Mouse (Mus musculus): ENCODE measurements around the gene Tiam1.

Gene Tiam1

DNA sequence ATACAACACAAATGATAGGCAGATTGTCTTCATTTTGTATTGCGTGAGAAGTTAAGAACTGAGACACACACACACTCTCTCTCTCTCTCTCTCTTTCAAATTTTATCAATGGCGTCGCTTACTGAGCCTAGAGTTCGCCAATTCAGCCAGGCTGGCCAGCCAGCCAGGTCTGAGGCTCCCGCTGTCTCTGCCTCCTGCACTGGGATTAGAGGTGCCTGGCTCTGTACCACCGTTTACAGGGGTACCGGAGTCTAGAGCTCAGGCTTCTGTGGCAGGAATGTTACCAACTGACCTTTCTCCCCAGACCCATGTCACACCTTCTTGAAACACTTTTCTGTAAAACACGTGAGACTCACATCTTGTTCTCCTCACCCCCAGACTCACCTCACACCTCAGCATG lies 298.1 kb downstream of the Tiam1 start:
- no peak for DNase-seq (ENCODE audit: low read depth, low spot score)

GRCm38 (mm10) chr16:89844580-89844979 lies 299.0 kb downstream of the Tiam1 start:
- DNase-seq (ENCODE audit: low read depth, low spot score), result peak; percentile 64

DNA sequence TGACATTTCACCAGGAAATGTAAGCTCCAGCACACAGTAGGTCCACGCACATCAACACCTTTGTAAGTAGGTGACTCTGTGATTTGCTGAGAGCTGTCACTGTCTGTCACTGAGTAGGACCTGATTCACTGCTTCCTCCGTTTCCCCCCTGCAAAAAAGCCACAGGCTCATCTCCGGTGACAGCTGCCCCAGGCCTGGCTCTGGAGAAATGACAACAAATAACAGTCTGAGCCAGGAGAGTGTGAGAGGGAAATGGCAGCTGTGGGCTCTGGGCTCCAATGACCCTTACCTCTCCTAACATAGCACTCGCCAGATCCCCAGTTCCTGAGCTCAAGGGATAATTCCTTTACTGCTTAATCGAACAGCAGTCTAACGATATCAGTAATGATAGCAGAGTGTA lies 301.7 kb downstream of the Tiam1 start:
- DNase-seq (ENCODE audit: low read depth, low spot score), result no peak

DNA sequence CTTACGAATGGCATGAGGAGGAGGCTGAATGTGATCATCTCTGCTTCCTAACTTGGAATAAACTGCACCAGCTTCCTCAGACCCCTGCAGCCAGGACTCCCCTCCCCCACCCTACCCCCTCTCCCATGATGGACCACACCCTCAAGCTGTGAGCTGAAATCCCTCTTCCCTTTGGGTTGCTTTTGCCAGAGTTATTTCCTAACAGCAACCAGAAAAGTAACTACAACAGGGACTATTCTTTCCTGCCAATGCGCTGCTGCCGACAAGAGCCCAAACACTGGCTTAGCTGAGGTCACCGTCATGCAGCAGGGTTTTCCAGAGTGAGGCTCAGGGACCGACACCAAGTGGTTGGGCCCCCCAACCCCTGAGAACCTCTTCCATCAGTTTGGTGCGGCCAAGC lies 303.2 kb downstream of the Tiam1 start:
- DNase-seq (ENCODE audit: low read depth, low spot score), result no peak

- DNase-seq (ENCODE audit: low read depth, low spot score), result no peak
Observed at GRCm38 (mm10) chr16:89839829-89840228, 303.7 kb downstream of the Tiam1 start.

- DNase-seq (ENCODE audit: low read depth, low spot score), result no peak
Observed at GRCm38 (mm10) chr16:89837096-89837495, 306.5 kb downstream of the Tiam1 start.

DNA sequence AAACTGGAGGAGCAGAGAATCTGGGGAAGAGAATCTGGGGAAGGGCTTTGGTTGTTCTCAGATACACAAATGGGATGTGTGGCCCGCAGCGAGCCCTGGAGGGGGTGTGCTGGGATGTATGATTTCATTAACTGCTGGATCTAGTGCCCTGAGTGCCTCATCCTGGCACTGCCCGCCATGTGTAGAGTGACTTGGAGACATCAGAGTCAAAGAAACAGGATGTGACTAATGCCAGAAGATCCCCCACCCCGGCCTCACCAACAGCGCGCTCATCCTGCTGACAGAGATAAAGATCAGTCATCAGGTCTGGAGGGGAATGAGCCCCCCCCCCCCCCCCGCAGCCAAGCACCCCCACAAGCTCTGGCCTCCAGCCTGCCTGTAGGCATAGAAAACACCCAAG lies 308.0 kb downstream of the Tiam1 start:
- DNase-seq (ENCODE audit: low read depth, low spot score), result no peak

- DNase-seq (ENCODE audit: low read depth, low spot score), result no peak
Observed at GRCm38 (mm10) chr16:89833011-89833410, 310.6 kb downstream of the Tiam1 start.

GRCm38 (mm10) chr16:89831172-89831571 lies 312.4 kb downstream of the Tiam1 start:
- peak; percentile 56 for DNase-seq (ENCODE audit: low read depth, low spot score)

GRCm38 (mm10) chr16:89830221-89830648 lies 313.3 kb downstream of the Tiam1 start:
- no peak for DNase-seq (ENCODE audit: low read depth, low spot score)

DNA sequence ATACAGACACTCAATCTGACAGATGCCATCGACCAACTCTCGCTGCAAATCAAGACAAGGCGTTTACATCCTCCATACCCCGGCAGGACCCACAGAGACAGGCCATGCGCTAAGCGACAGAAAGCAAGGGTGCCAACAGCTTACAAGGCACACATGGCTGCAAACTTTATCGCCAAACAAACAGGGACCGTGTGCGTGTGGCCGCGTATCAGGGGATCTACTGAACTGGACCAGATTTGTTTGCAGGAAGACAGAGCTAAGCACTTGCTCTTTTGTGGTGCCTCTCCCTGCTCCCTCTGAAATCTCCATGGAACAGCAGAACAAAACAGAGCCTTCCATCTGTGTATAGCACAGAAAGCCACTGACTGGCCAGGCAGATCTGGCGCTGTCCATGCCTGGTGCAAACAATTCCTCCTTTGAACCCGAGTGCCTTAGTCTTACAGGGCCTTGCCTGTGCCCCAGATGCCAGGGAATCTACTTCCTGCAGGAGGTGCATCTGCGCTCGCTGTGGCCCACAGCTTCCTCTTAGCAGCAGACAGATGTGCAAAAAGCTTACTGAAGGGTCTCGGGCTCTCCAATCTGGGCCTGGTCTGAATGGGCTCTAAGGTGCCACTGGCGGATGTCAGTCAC lies 316.0 kb downstream of the Tiam1 start:
- no peak for DNase-seq (ENCODE audit: low read depth, low spot score)

- DNase-seq (ENCODE audit: low read depth, low spot score), result no peak
Observed at GRCm38 (mm10) chr16:89825875-89826274, 317.7 kb downstream of the Tiam1 start.

DNA sequence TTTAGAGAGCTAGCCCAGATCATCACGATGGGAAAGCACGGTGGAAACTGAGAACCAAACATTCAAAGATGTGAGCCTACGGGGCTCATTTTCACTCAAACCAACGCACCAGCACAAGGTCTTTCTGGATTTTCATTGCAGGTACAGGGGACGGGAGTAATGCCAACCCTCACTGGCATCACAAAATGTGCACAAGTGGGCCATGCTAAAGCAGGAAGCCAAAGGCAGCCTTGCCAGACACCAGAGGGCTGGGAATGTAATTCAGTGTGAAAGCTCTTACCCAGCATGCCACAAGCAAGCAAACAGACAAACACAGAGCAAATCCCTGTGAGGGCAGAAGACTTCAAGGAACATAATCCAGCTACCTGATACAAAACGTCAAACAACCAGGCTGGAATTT lies 320.7 kb downstream of the Tiam1 start:
- no peak for DNase-seq (ENCODE audit: low read depth, low spot score)

- DNase-seq (ENCODE audit: low read depth, low spot score), result no peak
Observed at GRCm38 (mm10) chr16:89818661-89819060, 324.9 kb downstream of the Tiam1 start.

DNA sequence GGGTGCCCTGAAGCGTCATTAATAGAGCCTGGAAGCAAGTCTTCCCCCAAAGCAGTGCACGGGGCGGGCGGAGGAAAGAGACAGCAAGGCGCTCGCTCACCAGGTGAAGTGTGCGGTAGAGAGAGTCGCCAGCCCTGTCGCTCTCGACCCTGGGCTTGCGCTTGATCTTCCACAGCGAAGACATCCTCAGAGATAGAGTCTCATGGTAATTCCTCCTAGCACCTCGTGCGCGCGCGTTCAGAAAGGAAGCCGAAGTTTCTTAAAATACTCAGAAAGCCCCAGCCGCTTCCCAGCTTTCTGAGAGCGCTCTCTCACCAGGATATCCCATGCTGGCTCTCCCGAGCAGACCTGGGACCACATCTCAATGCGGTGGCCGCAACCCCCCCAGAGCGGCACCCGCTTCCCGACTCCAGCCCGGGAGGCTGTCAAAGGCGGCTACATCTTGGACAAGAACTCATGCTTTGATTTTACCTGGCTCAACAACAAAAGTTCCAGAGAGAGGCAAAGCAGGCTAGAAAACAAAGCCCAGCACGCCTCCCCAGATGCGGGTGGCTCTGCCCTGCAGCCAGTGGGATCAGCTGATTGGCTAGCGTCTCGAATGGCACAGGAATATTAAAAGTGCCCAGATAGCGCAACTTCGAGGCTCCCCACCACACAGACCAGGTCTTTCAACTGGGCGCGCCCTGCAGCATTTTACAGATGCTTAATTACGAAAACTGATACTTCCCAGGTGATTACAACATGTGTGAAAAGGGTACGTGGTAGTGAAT lies 325.5 kb downstream of the Tiam1 start:
- no peak for DNase-seq (ENCODE audit: low read depth, low spot score)

DNA sequence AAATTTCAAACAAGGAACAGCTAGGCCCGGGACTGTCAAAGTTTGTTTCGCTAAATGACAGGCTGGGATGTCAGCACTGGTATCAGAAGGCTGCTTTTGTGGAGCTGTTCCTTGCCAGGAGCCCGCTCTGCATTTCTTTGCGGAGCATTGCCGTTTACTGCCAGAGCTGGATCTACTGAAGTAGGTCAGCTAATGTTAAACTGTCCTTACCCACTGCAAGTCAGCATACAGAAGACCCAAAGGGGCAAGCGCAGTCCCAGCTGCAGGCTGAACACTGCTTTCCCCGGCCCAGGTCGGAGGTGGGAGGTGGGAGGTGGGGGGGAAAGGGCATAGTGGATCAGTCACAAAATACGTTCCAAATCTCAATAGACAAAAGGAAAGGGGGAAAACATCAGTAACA lies 326.3 kb downstream of the Tiam1 start:
- no peak for DNase-seq (ENCODE audit: low read depth, low spot score)

DNA sequence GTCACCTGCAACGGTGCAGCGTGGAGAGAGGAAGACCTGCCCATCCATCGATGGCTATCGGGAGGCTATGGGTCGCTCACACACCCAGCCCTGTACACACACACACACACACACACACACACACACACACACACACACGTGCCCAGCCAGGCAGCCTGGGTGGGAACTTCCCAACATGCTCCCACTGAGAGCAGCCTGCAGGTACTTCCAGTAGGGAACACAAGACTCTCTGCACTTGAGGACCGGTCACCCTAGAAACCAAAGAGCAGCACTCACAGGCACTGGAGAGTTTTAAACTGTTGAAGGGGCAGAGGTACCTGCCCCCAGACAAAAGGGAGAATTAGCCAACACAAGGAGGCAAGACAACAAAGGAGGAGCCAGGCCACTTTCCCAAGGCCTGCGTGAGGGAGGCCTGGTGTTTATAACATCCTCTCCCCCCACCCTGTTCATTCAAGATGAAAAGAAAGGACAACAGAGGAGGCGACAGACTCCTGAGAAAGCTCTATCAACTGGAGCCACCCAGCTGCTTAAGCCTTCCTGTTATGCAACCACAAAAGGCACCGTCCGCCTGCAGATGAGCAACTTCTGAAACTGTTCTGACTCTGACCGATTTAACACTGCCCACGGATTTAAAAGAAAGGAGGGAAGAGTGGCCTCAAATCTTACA lies 326.9 kb downstream of the Tiam1 start:
- no peak for DNase-seq (ENCODE audit: low read depth, low spot score)

GRCm38 (mm10) chr16:89813536-89813935 lies 330.0 kb downstream of the Tiam1 start:
- no peak for DNase-seq (ENCODE audit: low read depth, low spot score)

- DNase-seq (ENCODE audit: low read depth, low spot score), result no peak
Observed at GRCm38 (mm10) chr16:89812891-89813290, 330.7 kb downstream of the Tiam1 start.

DNA sequence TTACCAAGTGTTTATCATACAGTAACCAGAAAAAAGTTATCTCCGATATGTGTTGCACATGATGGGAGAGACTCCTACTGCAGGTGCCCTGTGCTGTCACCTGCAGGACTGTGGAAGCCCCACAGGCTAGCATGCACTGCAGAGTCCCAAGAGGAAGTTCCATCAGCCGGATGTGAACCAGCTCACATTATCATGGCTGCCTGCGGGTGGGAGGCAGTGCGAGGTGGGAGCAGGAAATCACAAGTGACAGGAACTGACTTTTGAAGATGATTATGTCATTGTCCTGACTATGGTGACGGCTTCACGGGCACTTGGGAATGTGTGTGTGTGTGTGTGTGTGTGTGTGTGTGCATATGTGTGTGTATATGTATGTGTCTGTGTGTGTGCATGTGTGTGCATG lies 333.2 kb downstream of the Tiam1 start:
- no peak for DNase-seq (ENCODE audit: low read depth, low spot score)

DNA sequence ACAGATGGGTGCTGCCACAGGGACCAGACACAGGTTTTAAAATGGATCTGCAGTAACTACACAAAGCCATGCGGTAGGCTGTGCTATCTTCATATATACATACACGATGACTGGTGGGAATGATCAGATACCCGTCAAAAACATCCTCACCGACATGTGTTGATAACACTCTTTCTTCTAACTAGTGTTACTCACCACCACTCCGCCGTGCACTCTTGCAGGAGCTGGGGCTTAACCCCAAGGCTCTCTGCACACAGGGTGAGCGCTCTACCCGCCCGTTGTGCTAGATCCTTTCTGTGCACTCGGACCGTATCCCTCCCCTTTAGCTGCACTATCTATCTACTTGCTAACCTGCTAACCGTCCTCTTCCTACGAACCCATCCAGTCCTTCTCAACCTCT lies 335.4 kb downstream of the Tiam1 start:
- no peak for DNase-seq (ENCODE audit: low read depth, low spot score)

DNA sequence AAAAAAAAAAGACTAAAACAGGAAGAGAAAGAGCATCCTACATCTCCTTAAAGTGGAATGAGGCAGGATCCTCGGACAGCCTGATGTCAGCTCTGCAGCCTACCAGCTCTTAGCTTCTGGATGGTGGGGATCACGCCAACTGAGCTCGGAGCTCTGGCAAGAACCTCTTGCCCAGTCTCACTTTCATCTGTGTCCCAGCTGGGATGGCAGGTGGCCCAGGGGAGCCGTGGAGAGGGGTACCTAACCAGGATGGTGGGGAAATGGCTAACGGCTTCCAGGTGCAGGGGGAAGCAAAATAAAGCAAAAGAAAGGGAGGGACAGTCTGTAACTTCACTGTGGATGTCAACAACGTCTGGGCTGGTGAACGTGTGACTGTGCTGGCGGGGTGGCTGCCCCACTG lies 337.6 kb downstream of the Tiam1 start:
- no peak for DNase-seq (ENCODE audit: low read depth, low spot score)

DNA sequence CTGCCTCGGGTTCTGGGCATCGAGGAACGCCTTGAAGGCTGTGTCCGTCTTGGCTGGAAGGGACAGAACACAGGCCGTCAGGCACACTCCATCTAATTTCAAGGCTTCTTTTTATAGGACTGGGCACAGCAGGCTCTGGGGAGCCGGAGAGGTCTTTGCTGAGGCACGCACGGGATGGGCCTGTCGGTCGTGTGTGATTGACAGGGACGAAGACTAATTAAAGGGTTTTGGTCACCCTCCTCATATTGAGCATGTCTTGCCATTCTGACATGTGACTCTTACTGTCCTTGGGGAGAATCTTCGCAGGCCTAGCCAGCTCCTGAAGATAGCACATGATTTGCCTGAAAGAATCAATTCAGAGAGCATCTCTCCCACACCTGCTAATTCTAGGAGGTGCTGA lies 338.4 kb downstream of the Tiam1 start:
- DNase-seq (ENCODE audit: low read depth, low spot score), result no peak
